Mouse (Mus musculus) layer of hippocampus, postnatal 14 days (tissue): ENCODE data around the gene Slc9a7. TPM values are rescaled to one million over a fixed set of nuclear protein-coding genes. Genes with fewer than 3 reads are reported as not detected.
A peak's percentile ranks its signal among the peaks of the same experiment; 100 is the strongest.

Source experiments
- DNase-seq, 2 experiments: peaks; one replicate each; pipeline ENCODE4 v3.0.0; 2021 to 2022; ENCODE audit warnings: low spot score in 2 of 2, mixed read lengths in 1 of 2
- total RNA-seq, 2 experiments: library from RNA; stranded (reverse); gene quantifications; 2 replicates each; pipeline ENCODE4 v1.2.3; 2021

Slc9a7 gene
- total RNA-seq, 2 experiments from 2014 or later: 66.5 to 68.3 TPM

DNA sequence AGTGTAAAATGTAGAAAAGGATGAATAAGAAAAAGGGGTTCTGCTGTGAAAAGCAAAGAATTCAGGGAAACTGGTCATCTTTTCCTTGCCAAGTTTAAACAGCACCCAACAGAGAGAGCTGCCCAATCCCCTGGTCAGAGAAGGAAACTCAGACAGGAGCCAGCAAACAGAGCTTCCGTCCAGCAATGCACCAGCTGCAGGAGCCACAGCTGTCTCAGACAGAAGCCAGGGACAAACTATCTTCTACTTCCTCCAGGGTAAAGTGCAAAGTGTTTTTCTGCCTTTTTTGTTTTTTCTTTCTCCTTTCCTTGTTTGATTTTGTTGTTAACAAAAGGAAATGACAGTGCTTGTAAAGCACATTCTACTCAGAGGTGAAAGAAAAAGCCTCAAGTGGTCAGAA is 131.3 kb downstream of the Slc9a7 start:
- DNase-seq: no peak

- peak in 1 of 2 experiments; percentile 13 for DNase-seq
These were observed 134.1 kb downstream of the Slc9a7 start for GRCm38 (mm10) chrX:20157519-20157918.

- DNase-seq: no peak
These were observed 162.1 kb downstream of the Slc9a7 start for GRCm38 (mm10) chrX:20129466-20129865.

- no peak for DNase-seq
These were observed 162.7 kb downstream of the Slc9a7 start for GRCm38 (mm10) chrX:20128951-20129350.

DNA sequence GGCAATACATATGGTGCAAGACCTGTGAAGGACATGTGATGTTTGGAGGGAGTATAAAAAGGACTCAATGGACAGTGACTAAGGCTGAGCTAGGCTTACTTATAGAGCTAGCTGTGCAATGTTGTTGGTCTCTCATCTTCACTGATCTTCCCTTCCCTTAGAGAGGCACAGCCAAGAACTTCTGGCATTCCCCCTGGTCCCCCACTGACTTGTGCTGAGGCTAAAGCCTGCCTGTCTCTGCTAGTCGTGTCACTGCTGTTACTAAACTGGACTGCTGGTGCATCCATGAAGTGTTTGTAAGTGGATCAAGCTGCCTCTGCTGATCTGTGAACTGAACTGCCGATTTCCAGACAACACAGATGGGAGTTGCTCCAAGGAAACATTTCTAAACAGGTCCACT is 166.1 kb downstream of the Slc9a7 start:
- no peak for DNase-seq

DNA sequence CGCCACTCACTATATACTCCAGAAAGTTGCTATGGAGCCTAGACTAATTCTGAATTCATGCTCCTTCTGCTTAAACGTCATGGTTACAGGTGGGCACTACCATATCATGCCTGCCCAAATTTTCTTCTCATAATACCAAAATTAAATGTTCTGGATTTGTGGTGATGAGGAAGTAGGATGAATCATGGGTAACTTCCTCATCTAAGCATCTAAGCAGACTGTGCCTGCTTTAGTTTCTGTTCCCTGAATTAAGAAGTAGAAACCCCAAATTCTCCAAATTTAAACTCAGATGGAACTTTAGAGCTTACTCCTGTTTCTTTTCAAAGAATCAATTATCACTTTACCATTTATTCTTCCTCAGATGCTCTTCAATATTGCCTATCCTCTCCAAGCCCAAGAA is 173.9 kb downstream of the Slc9a7 start:
- DNase-seq: no peak

GRCm38 (mm10) chrX:20070196-20070595 is 221.4 kb downstream of the Slc9a7 start:
- DNase-seq: no peak

- DNase-seq: peak in 1 of 2 experiments; percentile 24
These were observed 225.0 kb downstream of the Slc9a7 start for GRCm38 (mm10) chrX:20066636-20067035.

- DNase-seq: no peak
These were observed 229.7 kb downstream of the Slc9a7 start for GRCm38 (mm10) chrX:20061764-20062480.

DNA sequence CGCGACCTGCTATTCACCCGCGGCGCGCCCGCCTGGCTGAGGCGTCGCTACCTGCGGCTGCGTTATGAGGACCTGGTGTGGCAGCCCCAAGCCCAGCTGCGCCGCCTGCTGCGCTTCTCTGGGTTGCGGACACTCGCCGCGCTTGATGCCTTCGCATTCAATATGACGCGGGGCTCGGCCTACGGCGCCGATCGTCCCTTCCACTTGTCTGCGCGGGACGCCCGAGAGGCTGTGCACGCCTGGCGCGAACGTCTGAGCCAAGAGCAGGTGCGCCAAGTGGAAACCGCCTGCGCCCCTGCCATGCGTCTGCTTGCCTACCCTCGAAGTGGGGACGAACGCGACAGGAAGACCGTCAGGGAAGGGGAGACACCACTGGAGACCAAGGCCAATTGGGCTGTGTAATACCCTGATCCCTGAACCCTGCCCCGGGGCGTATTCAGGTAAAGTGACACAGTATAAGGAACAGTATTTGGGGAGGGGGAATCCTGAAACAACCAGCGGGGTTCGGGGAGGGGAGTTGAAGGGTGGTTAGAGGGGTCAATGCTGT is 230.8 kb downstream of the Slc9a7 start:
- DNase-seq: no peak

- DNase-seq: no peak
These were observed 231.4 kb downstream of the Slc9a7 start for GRCm38 (mm10) chrX:20060096-20060768.

DNA sequence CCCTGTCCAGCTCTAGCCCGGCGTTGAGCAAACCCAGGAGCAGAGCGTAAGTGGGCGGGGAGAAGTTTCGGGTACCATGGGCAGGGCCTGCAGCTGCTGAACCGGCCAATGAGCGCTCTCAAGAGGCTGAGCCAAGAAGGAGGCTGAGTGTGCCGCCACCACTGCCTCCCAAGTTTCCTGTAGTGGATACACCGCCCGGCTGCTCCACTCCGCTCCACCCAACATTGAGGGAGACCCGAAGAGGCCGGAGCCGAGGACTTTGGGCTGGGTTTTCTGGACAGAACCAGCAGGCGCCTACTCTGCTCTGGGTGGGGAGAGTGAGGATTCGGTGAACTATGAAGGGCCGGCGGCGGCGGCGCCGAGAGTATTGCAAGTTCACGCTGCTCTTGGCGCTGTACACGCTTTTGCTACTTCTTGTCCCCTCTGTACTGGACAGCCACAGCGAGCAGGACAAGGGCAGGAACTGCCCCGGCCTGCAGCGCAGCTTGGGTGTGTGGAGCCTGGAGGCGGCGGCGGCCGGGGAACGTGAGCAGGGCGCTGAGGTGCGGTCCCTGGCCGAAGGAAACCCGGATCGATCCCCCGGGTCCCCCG is 232.1 kb downstream of the Slc9a7 start, which contains the start of gene Chst7:
Chst7 (plus strand) TSS at position 180 of the 591 bp plus-strand sequence.
- peak; percentile 21 to 40 for DNase-seq

Other genes starting within 250 kb of the Slc9a7 start
- gene Chst7, start 232.2 kb downstream of the Slc9a7 start, total RNA-seq: 1 to 10 TPM; 2.1 to 6.3 TPM
- gene Rp2, start 72.7 kb upstream of the Slc9a7 start, total RNA-seq: 10 to 100 TPM; 14.1 to 15.9 TPM
- 1 to 10 TPM; 5.8 to 6.7 TPM for gene Jade3, start 133.9 kb upstream of the Slc9a7 start, total RNA-seq